31 mouse cellular contexts compared by ENCODE assay signal in genomic region chr4:33604636-33605035, GRCm38 (mm10).
"Had no signal": no experiment of that assay in that cellular context is flagged by ENCODE, and none has a peak within 500 bp of the region (broad histone marks: within the 10 kb centered on the region; RNA-seq: fewer than 3 reads in every experiment).

No protein-coding gene starts in this region.

- H3K27ac ChIP-seq: limb, embryonic 10.5 days; limb, embryonic 12.5 days; limb, embryonic 13.5 days; limb, embryonic 15.5 days; liver, embryonic 12.5 days; liver, embryonic 13.5 days; liver, embryonic 14.5 days; liver, embryonic 15.5 days; lung, embryonic 15.5 days; macrophage; midbrain, embryonic 10.5 days; midbrain, embryonic 12.5 days; midbrain, embryonic 13.5 days; midbrain, embryonic 15.5 days; neural tube, embryonic 12.5 days had no signal

- H3K4me1 ChIP-seq: limb, embryonic 10.5 days; limb, embryonic 12.5 days; limb, embryonic 13.5 days; limb, embryonic 15.5 days; liver, embryonic 12.5 days; liver, embryonic 13.5 days; liver, embryonic 15.5 days; megakaryocyte, embryonic 14.5 days; midbrain, embryonic 12.5 days; neural tube, embryonic 12.5 days had no signal

- H3K9me3 ChIP-seq: limb, embryonic 10.5 days; limb, embryonic 12.5 days; limb, embryonic 13.5 days; limb, embryonic 15.5 days; liver, embryonic 12.5 days; liver, embryonic 13.5 days; liver, embryonic 15.5 days; lung, embryonic 15.5 days; midbrain, embryonic 10.5 days; midbrain, embryonic 12.5 days; midbrain, embryonic 13.5 days; midbrain, embryonic 15.5 days; neural tube, embryonic 12.5 days had no signal

- H3K36me3 ChIP-seq: limb, embryonic 10.5 days; limb, embryonic 12.5 days; limb, embryonic 13.5 days; limb, embryonic 15.5 days; liver, embryonic 12.5 days; liver, embryonic 13.5 days; liver, embryonic 15.5 days; lung, embryonic 15.5 days; midbrain, embryonic 10.5 days; midbrain, embryonic 12.5 days; midbrain, embryonic 13.5 days; midbrain, embryonic 15.5 days; neural tube, embryonic 12.5 days had no signal

- H3K27me3 ChIP-seq: limb, embryonic 12.5 days; limb, embryonic 13.5 days; limb, embryonic 15.5 days; liver, embryonic 12.5 days; liver, embryonic 13.5 days; liver, embryonic 15.5 days; lung, embryonic 15.5 days; megakaryocyte, embryonic 14.5 days; midbrain, embryonic 15.5 days; neural tube, embryonic 12.5 days had no signal

- H3K4me2 ChIP-seq: limb, embryonic 12.5 days; limb, embryonic 13.5 days; limb, embryonic 15.5 days; liver, embryonic 11.5 days; liver, embryonic 12.5 days; liver, embryonic 13.5 days; liver, embryonic 15.5 days; lung, embryonic 14.5 days; lung, embryonic 15.5 days; midbrain, embryonic 12.5 days; midbrain, embryonic 13.5 days; midbrain, embryonic 15.5 days; neural tube, embryonic 12.5 days had no signal

- H3K9ac ChIP-seq: limb, embryonic 12.5 days; limb, embryonic 13.5 days; limb, embryonic 15.5 days; liver, embryonic 12.5 days; liver, embryonic 13.5 days; liver, embryonic 14.5 days; liver, embryonic 15.5 days; liver, postnatal 0 days; lung, embryonic 14.5 days; lung, embryonic 15.5 days; midbrain, embryonic 12.5 days; midbrain, embryonic 13.5 days; midbrain, embryonic 15.5 days; neural tube, embryonic 12.5 days had no signal

- H3K4me3 ChIP-seq: limb, embryonic 10.5 days; limb, embryonic 12.5 days; limb, embryonic 13.5 days; limb, embryonic 15.5 days; liver, embryonic 12.5 days; liver, embryonic 13.5 days; liver, embryonic 15.5 days; lung, embryonic 15.5 days; megakaryocyte, embryonic 14.5 days; midbrain, embryonic 10.5 days; midbrain, embryonic 12.5 days; midbrain, embryonic 13.5 days; midbrain, embryonic 15.5 days; myocyte; neural tube, embryonic 12.5 days had no signal

- ATAC-seq: liver, embryonic 12.5 days; liver, postnatal 0 days; lung, postnatal 0 days; midbrain, embryonic 13.5 days; midbrain, embryonic 15.5 days; midbrain, embryonic 16.5 days had no signal

- DNase-seq: left cerebral cortex, postnatal 4 days; liver; liver, embryonic 13.5 days; liver, postnatal 0 days; lung, adult 18-20 months; lung, adult 2 months; lung, embryonic 14.5 days; lung, postnatal 10 days; lung, postnatal 14 days; lung, postnatal 36 days; lung, postnatal 4 days; midbrain, embryonic 14.5 days had no signal
